Mouse (Mus musculus): Measurements from ENCODE around the gene Borcs8. TPM values are rescaled to one million over a fixed set of nuclear protein-coding genes. Genes with fewer than 3 reads are reported as not detected.

Borcs8 gene
- 48.1 and 60.0 TPM in 2 replicates for polyA plus RNA-seq (2015; fragmentation: Nextera tagmentation; extraction: Ambion mirVana)

DNA sequence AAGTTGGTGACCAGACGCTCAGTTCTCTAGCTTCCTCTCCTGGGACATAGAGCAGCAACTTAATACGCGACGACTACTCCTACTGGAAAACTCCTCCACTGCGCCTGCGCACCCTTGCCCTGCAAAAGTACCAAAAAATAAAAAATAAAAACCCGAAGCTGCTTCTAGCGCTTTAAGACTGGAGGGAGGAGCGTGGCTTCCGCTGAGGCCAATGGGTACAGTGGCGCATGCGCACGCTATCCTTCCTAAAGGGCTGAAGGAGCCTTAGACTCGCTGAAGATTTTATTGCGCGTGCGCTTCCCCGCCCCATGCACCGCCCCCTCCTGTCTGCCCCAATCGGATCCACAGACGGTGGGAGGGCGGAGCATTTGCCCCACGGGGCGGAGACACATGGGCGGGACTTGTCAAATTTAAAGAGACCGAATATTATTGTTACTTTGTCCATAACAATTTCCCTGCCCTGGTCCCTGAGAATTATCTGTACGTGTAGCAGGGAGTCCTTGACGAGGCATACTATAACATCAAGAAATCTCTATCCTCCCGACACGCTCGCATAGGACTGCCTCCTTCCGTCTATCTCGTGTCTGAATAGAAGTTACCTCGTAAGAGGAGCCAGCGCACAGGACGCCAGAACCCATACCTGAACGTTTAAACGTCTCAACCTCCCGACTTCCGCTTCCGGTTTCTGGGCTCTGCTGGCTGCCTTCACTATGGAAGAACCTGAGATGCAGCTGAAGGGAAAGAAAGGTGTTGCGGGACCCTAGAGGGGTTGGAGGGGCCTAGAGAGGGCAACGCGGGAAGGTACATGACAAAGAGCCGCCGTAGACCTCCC is at the start of gene Borcs8, which contains the start of the genes Rfxank and Mef2b:
Gene Borcs8 (plus strand): TSS at position 474 of the 832 bp plus-strand sequence.
Gene Rfxank (minus strand): TSS at position 129 of the 832 bp plus-strand sequence.
Gene Mef2b (plus strand): TSS at position 686 of the 832 bp plus-strand sequence.
- peak; percentile 97 for ATAC-seq
- Histone ChIP-seq H3K4me3 (replicated peaks; ENCODE audit: low read length) (peak within 1 kb of the TSS; percentile 95), H3K9me3 (ENCODE audit: control insufficient read depth, low read length) (no peaks in the 10 kb centered on the region), H3K4me1 (replicated peaks; ENCODE audit: control insufficient read depth, insufficient read depth, low read length) (peaks cover 21% of the 10 kb centered on the region), H3K27ac (ENCODE audit: low read length) (peak within 1 kb of the TSS; percentile 92), H3K4me2 (ENCODE audit: low read length) (peak within 1 kb of the TSS; percentile 95), H3K36me3 (ENCODE audit: control insufficient read depth, insufficient read depth) (peaks cover 16% of the 10 kb centered on the region), H3K27me3 (replicated peaks; ENCODE audit: control insufficient read depth, insufficient read depth, low read length) (no peaks in the 10 kb centered on the region), H3K9ac (replicated peaks; ENCODE audit: low read depth, low read length) (peak within 1 kb of the TSS; percentile 93)
- under 1% methylated on average over 46 of the region's 46 CpGs for WGBS

DNA sequence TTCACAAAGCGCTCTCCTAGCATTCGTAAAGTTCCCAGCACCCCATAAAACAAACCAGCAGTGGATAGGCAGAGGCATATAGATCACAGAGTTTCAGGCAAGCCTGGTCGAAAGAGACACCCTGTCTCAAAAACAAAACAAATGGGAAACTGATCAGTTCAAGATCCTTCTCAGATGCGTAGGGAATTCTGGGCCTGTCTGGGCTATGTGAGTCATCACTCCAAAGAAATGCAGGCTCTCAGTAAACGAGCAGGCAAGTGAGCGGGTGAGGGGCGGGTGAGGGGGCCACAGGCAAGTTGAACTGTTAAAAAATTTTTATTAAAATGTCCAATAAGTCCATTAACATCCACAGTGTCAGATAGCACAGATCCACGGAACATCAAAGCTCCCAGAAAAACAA is 46.5 kb upstream of the Borcs8 start:
- no peaks in the 10 kb centered on the region; the same call in 1 of the 2 replicates for H3K9me3 ChIP-seq (ENCODE audit: control insufficient read depth, low read length)
- peaks cover 6% of the 10 kb centered on the region for H3K4me1 ChIP-seq (replicated peaks; ENCODE audit: control insufficient read depth, insufficient read depth, low read length)
- H3K27ac ChIP-seq (ENCODE audit: low read length): no peak overlapping the region
- peaks cover 35% of the 10 kb centered on the region for H3K36me3 ChIP-seq (ENCODE audit: control insufficient read depth, insufficient read depth)
- H3K9ac ChIP-seq (replicated peaks; ENCODE audit: low read depth, low read length): no peak overlapping the region
- no peak overlapping the region for H3K4me2 ChIP-seq (ENCODE audit: low read length)
- ATAC-seq: no peak
- 61% methylated on average over 8 of the region's 8 CpGs for WGBS
- H3K4me3 ChIP-seq (replicated peaks; ENCODE audit: low read length): no peak overlapping the region
- H3K27me3 ChIP-seq (replicated peaks; ENCODE audit: control insufficient read depth, insufficient read depth, low read length): peaks cover 12% of the 10 kb centered on the region

DNA sequence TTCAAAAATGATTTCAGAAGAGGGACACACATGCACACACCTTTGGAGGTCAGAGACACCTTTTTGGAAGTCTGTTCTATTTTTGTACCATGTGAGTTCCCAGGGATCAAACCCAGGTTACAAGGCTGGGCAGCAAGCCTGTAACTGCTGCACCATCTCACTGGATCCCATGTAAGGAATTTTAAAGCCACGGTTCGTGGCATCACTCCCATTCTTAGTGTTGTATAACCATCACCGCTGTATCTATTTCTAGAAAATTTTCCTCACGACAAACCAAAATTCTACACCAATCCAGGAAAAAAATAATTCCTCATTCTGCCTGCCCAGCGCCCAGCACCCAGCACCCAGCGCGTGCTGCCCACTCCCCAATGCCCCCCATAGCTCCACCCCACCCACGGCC is 40.0 kb upstream of the Borcs8 start:
- H3K4me1 ChIP-seq (replicated peaks; ENCODE audit: control insufficient read depth, insufficient read depth, low read length): peaks cover 2% of the 10 kb centered on the region; the same call in 1 of the 2 replicates
- no peaks in the 10 kb centered on the region for H3K27me3 ChIP-seq (replicated peaks; ENCODE audit: control insufficient read depth, insufficient read depth, low read length)
- no peak overlapping the region for H3K27ac ChIP-seq (ENCODE audit: low read length)
- H3K36me3 ChIP-seq (ENCODE audit: control insufficient read depth, insufficient read depth): peaks cover 76% of the 10 kb centered on the region
- no peak for ATAC-seq
- WGBS: 79% methylated on average over 8 of the region's 8 CpGs
- no peak overlapping the region for H3K4me3 ChIP-seq (replicated peaks; ENCODE audit: low read length)
- no peak overlapping the region for H3K4me2 ChIP-seq (ENCODE audit: low read length)
- no peak overlapping the region for H3K9ac ChIP-seq (replicated peaks; ENCODE audit: low read depth, low read length)
- peaks cover 3% of the 10 kb centered on the region for H3K9me3 ChIP-seq (ENCODE audit: control insufficient read depth, low read length)

DNA sequence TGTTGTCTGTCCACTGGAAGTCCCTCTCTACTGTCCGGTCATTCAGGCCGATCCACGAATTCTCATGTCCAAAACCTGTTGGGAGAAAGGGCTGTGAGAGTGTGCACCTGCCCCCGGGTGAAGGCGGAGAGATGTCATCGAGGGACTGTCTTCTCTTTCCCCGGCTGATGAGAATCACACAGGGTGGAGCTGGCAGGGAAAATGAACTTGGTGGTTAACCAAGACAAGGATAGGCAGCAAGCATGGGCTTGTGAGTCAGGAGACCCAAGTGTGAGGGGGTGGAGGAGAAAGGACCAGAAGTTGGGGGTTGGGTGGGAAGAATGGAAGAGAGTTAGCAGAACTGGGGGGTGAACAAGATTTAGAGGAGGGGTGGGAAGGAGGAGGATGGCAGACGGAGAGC is 39.1 kb upstream of the Borcs8 start:
- Histone ChIP-seq H3K36me3 (ENCODE audit: control insufficient read depth, insufficient read depth) (peaks cover 72% of the 10 kb centered on the region), H3K9ac (replicated peaks; ENCODE audit: low read depth, low read length) (no peak overlapping the region), H3K27ac (ENCODE audit: low read length) (no peak overlapping the region), H3K9me3 (ENCODE audit: control insufficient read depth, low read length) (peaks cover 3% of the 10 kb centered on the region), H3K4me1 (replicated peaks; ENCODE audit: control insufficient read depth, insufficient read depth, low read length) (peaks cover 12% of the 10 kb centered on the region), H3K4me3 (replicated peaks; ENCODE audit: low read length) (no peak overlapping the region), H3K4me2 (ENCODE audit: low read length) (no peak overlapping the region), H3K27me3 (replicated peaks; ENCODE audit: control insufficient read depth, insufficient read depth, low read length) (no peaks in the 10 kb centered on the region)
- no peak for ATAC-seq
- WGBS: 88% methylated on average over 8 of the region's 8 CpGs

DNA sequence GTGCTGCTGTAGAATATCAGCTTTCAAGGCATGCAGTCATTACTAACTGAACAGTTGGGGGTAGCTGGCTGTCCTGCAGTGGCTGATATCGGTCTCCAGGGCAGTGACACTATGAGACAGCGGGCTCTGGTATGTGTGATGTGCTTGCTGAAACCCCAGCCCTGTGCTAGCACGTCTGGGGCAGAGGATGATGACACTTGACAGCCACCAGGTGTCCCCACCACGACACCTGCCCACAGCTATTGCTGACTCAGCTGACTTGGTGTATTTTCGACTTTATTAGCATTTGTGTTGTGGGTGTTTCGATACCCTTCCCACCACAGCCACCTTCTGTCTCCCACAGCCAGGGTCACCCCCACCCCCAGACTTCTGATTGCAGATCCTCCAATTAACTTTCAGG is 34.8 kb upstream of the Borcs8 start:
- Histone ChIP-seq H3K9ac (replicated peaks; ENCODE audit: low read depth, low read length) (no peak overlapping the region), H3K27me3 (replicated peaks; ENCODE audit: control insufficient read depth, insufficient read depth, low read length) (no peaks in the 10 kb centered on the region), H3K4me1 (replicated peaks; ENCODE audit: control insufficient read depth, insufficient read depth, low read length) (peaks cover 22% of the 10 kb centered on the region), H3K27ac (ENCODE audit: low read length) (no peak overlapping the region), H3K4me3 (replicated peaks; ENCODE audit: low read length) (no peak overlapping the region), H3K36me3 (ENCODE audit: control insufficient read depth, insufficient read depth) (peaks cover 66% of the 10 kb centered on the region), H3K9me3 (ENCODE audit: control insufficient read depth, low read length) (no peaks in the 10 kb centered on the region), H3K4me2 (ENCODE audit: low read length) (no peak overlapping the region)
- peak; percentile 29 for ATAC-seq
- 21% methylated on average over 6 of the region's 6 CpGs for WGBS

DNA sequence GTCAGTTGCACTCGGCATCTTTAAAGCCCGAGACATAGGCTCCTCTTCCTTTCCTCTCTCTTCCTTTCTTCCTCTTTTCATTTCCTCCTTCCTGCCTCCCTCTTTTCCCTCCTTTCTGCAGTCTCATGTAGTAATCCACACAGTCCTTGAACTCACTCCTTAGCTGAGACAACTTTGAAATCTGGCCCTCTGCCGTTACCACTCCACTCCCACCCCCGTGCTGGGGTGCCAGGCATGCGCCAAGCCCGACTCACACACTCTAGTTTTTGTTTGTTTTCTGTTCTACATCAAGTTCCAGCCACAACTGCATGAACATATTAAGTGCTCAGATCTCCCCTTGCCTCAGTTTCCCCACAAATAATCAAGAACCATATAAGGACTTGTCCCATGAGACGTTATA is 34.4 kb upstream of the Borcs8 start:
- H3K4me2 ChIP-seq (ENCODE audit: low read length): no peak overlapping the region
- H3K27me3 ChIP-seq (replicated peaks; ENCODE audit: control insufficient read depth, insufficient read depth, low read length): no peaks in the 10 kb centered on the region
- peaks cover 66% of the 10 kb centered on the region for H3K36me3 ChIP-seq (ENCODE audit: control insufficient read depth, insufficient read depth)
- H3K9me3 ChIP-seq (ENCODE audit: control insufficient read depth, low read length): no peaks in the 10 kb centered on the region
- H3K4me3 ChIP-seq (replicated peaks; ENCODE audit: low read length): no peak overlapping the region
- H3K9ac ChIP-seq (replicated peaks; ENCODE audit: low read depth, low read length): no peak overlapping the region
- ATAC-seq: no peak
- H3K27ac ChIP-seq (ENCODE audit: low read length): no peak overlapping the region
- peaks cover 24% of the 10 kb centered on the region for H3K4me1 ChIP-seq (replicated peaks; ENCODE audit: control insufficient read depth, insufficient read depth, low read length)
- WGBS: 74% methylated on average over 7 of the region's 7 CpGs

DNA sequence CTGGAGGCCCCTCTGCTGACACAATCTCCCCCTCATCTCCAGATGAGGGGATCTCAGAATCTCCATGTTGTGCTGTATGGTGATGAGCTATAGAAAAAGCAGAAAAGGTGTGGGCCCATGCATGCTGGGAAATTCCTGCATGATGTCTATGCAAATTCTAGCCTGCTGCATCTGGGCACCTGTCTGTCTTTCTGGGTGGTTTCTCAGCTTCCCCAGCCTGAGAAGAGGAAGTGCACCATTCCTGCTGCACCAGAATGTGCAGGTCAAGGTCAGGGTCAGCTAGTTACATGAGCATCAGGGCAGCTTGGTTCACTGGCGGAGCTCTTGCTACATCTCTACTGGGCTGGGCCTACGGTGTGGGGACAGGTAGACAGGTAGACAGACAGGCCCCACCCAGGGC is 28.8 kb upstream of the Borcs8 start:
- H3K27ac ChIP-seq (ENCODE audit: low read length): no peak overlapping the region
- no peak overlapping the region for H3K4me3 ChIP-seq (replicated peaks; ENCODE audit: low read length)
- no peak overlapping the region for H3K9ac ChIP-seq (replicated peaks; ENCODE audit: low read depth, low read length)
- peaks cover 36% of the 10 kb centered on the region for H3K4me1 ChIP-seq (replicated peaks; ENCODE audit: control insufficient read depth, insufficient read depth, low read length)
- peaks cover 66% of the 10 kb centered on the region for H3K36me3 ChIP-seq (ENCODE audit: control insufficient read depth, insufficient read depth)
- WGBS: 96% methylated on average over 2 of the region's 2 CpGs
- no peaks in the 10 kb centered on the region for H3K27me3 ChIP-seq (replicated peaks; ENCODE audit: control insufficient read depth, insufficient read depth, low read length)
- no peak overlapping the region for H3K4me2 ChIP-seq (ENCODE audit: low read length)
- no peak for ATAC-seq
- H3K9me3 ChIP-seq (ENCODE audit: control insufficient read depth, low read length): no peaks in the 10 kb centered on the region

DNA sequence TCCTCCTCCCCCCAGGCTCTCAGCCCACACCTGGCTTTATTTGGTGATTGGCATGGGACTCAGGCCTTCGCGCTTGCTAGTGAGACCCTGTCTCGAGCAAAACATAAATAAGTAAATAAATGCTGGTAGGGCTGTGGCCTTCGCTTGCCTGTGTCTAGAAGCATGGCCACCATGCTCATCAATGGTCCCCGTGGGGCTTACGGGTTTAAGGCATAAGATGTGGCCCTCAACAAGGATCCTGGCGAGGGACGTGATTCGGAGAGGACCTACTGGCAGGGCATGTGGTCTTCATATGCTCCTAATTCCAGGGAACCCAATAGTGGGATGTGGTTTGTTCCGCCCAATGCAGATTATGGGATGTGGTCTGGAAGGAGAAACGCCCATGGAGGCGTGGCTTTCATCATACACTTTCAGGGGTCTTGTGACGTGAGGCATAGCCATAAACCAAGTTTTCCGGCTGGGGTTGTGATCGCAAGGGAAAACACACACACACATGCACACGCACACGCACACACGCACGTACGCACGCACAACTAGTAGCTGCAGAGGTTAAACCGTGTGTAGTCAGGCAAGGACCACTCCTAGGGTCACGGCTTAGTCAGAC is 28.0 kb upstream of the Borcs8 start:
- Histone ChIP-seq H3K4me3 (replicated peaks; ENCODE audit: low read length) (no peak overlapping the region), H3K9ac (replicated peaks; ENCODE audit: low read depth, low read length) (no peak overlapping the region), H3K9me3 (ENCODE audit: control insufficient read depth, low read length) (no peaks in the 10 kb centered on the region), H3K4me1 (replicated peaks; ENCODE audit: control insufficient read depth, insufficient read depth, low read length) (peaks cover 32% of the 10 kb centered on the region), H3K27me3 (replicated peaks; ENCODE audit: control insufficient read depth, insufficient read depth, low read length) (no peaks in the 10 kb centered on the region), H3K4me2 (ENCODE audit: low read length) (no peak overlapping the region), H3K27ac (ENCODE audit: low read length) (no peak overlapping the region), H3K36me3 (ENCODE audit: control insufficient read depth, insufficient read depth) (peaks cover 69% of the 10 kb centered on the region)
- 65% methylated on average over 23 of the region's 23 CpGs for WGBS
- 0 out of 2 replicates have a peak, but pooled peaks have one; percentile 9 for ATAC-seq

DNA sequence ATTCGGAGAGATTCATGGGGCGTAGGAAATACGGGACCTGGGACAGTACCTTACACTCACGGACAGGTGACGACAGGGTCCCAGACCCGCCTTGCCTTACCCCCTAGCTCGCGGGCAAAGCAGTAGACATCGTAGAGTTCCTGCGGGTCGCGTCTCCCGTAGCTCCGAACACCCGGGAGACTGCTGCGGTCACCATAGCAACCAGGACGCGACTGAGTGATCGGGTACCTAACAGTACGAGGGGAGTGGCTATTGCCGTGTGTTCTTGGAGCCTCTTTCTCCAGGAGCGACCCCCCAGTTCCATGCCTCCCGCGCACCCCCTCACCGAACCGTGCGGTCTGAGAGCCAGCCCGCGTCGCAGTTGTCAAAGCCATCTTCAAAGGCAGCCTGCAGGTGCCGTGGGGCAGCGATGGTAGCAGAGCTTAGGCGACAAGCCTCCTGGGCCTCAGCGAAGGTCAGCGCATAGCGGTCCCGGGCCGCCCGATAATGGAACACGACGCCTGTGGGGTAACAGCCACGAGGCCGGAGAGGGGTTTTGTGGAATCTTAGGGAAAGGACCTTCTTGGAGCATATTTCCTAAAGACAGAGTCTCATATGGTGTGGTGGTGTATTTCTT is 26.8 kb upstream of the Borcs8 start:
- H3K4me2 ChIP-seq (ENCODE audit: low read length): no peak overlapping the region
- no peaks in the 10 kb centered on the region for H3K9me3 ChIP-seq (ENCODE audit: control insufficient read depth, low read length)
- peak overlapping the region; percentile 19; the same call in 1 of the 2 replicates for H3K9ac ChIP-seq (replicated peaks; ENCODE audit: low read depth, low read length)
- 13% methylated on average over 43 of the region's 43 CpGs for WGBS
- peaks cover 40% of the 10 kb centered on the region for H3K4me1 ChIP-seq (replicated peaks; ENCODE audit: control insufficient read depth, insufficient read depth, low read length)
- no peak overlapping the region for H3K27ac ChIP-seq (ENCODE audit: low read length)
- no peaks in the 10 kb centered on the region for H3K27me3 ChIP-seq (replicated peaks; ENCODE audit: control insufficient read depth, insufficient read depth, low read length)
- H3K4me3 ChIP-seq (replicated peaks; ENCODE audit: low read length): no peak overlapping the region
- H3K36me3 ChIP-seq (ENCODE audit: control insufficient read depth, insufficient read depth): peaks cover 62% of the 10 kb centered on the region
- peak; percentile 20; the same call in 1 of the 2 replicates for ATAC-seq

All from forebrain, embryonic 16.5 days (tissue).